Mouse (Mus musculus) mesoderm, embryonic 11.5 days (tissue): ENCODE data around the gene Pitpnm2.

Experiments used
- DNase-seq: peaks from one replicate; pipeline ENCODE4 v3.0.0-alpha.2; 2012; ENCODE audit warnings: low read depth, low spot score

Pitpnm2 gene

GRCm38 (mm10) chr5:124138066-124138465, 111.5 kb downstream of the Pitpnm2 start:
- no peak for DNase-seq

GRCm38 (mm10) chr5:124134261-124134660, 115.3 kb downstream of the Pitpnm2 start:
- no peak for DNase-seq

DNA sequence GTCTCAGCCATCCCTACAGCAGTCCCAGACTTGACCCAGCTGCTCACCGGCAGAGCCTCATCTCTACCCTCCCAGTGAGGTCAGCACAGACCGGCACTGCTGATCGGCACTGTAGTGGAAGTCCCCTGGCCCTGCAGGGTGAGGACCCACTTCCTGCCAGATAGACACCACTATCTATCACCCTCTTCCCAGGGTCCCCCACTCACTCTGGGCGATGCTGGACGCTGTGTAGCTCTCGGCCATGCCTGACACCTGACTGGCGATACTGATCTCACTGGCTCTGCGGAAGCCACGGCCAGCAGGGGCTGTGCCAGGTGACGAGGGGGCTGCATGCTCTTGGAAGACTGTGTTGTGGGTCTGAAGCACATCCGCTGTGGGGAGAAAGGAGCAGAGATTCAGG, 124.5 kb downstream of the Pitpnm2 start:
- DNase-seq: no peak

DNA sequence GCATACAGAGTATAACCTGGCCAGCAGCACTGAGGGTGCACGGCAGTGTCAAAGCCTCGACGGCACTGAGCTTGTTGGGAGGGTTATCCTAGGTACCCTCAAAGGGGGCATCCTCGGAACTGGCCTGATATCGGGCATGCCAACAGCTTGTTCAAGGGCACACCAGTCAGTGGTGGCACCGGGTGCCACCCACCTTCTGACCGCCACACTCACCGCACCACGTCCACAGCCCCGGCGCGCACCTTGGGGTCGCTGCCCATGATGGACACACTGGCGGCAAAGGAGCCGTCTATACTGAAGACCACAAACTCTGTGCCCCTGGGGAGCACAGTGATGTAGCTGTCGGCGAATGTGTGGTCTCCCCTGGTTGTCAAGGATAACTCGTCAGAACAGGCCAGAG, 127.2 kb downstream of the Pitpnm2 start:
- DNase-seq: no peak

GRCm38 (mm10) chr5:124119204-124119603, 130.4 kb downstream of the Pitpnm2 start:
- no peak for DNase-seq

- peak; percentile 86 for DNase-seq
These were observed 133.3 kb downstream of the Pitpnm2 start, which contains the start of gene Arl6ip4 for GRCm38 (mm10) chr5:124115990-124116845. Arl6ip4 (plus strand) TSS chr5:124116089.

GRCm38 (mm10) chr5:124115531-124115930, 134.0 kb downstream of the Pitpnm2 start:
- DNase-seq: peak; percentile 16

DNA sequence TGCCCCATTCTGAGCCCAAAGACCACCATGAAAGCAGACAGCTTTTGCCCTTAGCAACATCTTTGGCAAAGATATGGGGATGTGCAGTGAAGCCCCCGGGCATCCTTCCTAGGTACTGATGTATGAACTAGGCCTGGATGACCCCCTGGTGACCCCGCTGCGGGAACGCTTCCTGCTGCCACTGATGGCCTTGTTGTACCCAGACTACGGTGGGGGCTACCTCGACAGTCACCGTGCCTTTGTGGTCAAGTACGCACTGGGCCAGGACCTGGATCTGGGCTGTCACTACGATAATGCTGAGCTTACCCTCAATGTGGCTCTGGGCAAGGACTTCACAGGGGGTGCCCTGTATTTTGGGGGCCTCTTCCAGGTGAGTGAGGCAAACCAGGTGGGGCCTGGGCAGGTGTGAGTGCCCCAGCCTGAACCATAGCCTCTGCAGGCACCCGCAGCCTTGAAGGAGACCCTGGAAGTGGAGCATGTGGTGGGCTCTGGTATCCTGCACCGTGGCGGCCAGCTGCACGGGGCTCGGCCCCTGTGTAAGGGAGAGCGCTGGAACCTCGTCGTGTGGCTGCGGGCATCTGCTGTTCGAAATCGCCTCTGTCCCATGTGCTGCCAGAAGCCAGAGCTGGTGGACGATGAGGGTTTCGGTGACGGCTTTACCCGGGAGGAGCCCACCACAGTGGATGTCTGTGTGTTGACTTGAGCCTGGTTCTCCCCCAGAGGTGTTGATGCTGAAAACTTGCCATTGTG, 135.1 kb downstream of the Pitpnm2 start:
- DNase-seq: no peak

DNA sequence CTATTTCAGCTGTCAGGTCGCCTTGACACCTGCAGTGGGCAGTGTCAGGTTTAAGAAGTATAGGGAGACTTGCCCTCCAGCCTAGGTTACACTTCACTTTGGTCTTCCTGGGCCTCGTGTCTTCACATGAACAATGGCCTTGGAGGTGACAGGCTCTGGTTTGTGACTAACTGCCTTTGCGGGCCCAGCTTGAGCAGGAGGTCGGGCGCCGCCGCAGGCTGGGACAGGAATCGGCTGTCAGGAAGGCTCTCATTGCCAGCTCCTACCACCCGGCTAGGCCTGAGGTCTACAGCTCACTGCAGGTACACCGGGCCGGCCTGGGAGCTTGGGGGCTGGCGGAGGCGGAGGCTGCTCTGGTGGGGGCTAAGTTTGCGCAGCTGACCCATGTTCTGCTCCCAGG, 136.5 kb downstream of the Pitpnm2 start:
- DNase-seq: peak; percentile 49

- peak; percentile 28 for DNase-seq
These were observed 137.0 kb downstream of the Pitpnm2 start for GRCm38 (mm10) chr5:124112531-124112930.

DNA sequence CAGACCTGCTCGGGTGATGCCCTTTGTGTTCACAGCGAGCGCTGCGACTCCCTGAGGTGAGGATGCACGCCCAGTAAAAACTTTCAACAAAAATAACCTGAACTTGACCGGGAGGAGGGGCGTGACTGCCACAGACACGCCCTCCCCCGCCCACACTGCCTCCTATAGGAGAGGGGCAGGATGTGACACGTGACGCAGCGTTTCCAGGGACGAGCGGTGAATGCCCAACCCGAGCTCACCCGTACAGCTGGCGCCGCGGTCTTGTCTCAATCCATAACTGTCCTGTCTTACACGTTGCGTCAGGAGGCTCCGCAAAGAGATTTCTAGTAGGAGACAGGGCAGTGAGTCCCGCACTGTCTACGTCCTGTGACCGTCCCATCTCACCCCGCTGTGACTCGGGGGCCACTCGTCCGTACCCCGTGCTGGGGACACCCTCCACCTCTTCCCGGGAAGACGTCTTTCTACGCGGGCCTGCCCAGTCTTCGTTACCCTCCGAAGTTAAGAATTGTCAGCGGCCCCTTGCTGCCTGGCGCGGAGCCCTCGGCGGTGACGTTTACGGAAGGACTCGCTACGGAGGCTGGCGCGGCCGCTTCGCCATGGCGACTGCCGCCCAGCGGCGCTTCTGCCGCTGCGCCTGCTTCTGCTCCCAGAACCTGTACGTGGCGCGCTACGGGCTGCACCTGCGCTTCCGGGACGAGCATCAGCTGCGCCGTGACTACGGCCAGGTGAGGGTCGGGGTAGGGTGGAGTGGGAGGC, 137.6 kb downstream of the Pitpnm2 start, which contains the start of gene Ogfod2:
Gene Ogfod2, plus strand, starts transcription at position 556 of the 756 bp plus-strand sequence.
- DNase-seq: peak; percentile 97

DNA sequence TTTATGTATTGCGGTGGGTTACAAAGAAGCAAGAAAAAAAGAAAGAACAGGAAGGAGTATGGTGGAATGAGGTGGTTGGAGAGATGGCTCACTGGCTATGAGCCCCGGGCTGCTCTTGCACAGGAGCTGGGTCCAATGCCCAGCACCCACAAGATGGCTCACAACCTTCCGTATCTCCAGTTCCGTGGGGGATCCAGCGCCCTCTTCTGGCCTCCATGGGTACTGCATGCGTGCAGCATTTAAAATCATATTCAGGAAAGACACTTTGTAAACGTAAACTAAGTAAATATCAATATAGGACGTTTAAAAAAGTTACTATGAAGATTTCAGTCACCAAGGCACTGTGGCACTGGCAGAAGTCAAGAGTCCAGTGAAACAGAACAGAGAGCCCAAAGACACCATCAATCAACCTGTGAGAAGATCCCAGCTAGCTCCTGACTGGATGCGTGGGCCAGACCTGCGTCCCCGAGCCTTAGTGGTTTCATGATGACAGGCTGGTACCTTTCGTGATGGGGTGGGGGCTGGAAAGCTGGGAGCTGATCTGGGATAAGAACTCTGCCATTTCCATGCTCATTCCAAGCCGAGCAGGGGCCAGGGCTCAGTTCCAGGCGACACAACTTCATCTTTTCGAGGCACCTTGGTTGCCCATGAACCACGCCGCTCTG, 138.4 kb downstream of the Pitpnm2 start:
- DNase-seq: peak; percentile 61

DNA sequence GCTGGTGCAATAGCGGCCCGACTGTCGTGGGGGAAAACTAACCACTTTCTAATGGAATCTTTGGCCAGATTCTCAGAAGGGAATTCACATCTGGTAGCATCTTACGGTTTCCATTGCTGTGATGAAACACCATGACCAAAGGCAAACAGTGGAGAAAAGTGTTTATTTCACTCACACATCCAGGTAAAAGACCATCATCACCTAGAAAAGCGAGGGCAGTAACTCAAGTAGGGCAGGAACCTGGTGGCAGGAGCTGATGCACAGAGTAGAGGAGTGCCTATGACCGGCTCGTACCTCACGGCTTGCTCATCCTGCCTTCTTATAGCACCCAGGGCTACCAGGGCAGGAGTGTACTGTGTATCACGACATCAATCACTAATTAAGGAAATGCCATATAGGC, 146.0 kb downstream of the Pitpnm2 start:
- no peak for DNase-seq

GRCm38 (mm10) chr5:124103020-124103419, 146.5 kb downstream of the Pitpnm2 start:
- no peak for DNase-seq

GRCm38 (mm10) chr5:124102326-124102725, 147.2 kb downstream of the Pitpnm2 start:
- DNase-seq: no peak

DNA sequence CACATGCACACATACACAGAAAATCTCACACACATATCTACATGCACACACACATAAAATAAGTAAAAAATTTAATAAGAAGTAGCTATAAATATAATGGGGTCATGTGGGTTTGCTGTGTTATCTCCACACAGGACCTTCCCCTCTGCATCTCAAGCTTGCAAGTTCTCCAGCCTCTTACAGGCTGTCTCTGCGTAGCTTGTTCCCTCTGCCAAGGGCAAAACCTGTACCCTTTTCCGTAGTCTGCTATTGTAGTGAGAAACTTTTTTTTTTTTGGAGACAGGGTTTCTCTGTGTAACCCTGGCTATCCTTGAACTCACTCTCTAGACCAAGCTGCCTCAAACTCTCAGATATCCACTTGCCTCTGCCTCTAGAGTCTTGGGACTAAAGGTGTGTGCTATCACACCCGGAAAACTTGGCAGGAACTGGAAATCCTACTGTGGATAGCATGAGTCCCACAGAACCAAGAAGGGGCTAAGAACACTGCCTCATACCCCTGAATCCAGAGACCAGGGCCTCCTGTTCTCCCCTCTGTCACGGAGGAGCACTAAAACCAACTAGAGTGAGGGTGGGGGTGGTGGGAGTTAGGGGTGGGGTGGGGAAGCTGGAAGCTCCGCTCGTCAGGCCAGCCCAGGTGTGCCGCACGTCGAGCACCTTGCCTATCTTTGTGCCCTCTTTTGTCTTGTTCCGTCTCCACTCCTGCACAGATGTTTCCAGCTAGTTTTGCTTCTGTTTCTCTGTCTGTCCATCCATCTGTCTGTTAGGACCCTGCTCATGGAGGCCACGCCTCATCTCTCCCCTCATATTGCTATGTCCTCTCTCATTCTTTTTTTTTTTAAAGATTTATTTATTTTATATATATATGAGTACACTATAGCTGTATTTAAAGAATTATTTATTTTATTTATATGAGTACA, 149.2 kb downstream of the Pitpnm2 start:
- DNase-seq: no peak

DNA sequence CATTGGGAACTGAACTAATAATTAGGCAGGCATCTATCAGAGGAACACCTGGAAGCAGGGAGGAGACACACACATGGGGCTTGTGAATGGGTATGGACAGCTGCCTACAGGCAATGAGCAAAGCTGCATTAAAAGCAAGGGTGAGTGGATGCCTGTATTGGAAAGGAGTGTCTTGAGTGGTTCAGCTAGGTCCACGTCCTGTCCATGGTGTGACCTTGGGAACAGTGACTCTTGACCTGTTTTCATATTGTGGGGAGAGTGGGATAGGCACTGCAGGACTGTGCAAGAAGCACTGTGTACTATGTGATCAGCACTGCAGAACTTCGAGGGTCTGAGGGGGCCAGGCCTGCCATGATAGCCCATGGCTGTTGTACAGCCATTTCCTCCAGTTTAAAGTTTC, 150.6 kb downstream of the Pitpnm2 start:
- no peak for DNase-seq

DNA sequence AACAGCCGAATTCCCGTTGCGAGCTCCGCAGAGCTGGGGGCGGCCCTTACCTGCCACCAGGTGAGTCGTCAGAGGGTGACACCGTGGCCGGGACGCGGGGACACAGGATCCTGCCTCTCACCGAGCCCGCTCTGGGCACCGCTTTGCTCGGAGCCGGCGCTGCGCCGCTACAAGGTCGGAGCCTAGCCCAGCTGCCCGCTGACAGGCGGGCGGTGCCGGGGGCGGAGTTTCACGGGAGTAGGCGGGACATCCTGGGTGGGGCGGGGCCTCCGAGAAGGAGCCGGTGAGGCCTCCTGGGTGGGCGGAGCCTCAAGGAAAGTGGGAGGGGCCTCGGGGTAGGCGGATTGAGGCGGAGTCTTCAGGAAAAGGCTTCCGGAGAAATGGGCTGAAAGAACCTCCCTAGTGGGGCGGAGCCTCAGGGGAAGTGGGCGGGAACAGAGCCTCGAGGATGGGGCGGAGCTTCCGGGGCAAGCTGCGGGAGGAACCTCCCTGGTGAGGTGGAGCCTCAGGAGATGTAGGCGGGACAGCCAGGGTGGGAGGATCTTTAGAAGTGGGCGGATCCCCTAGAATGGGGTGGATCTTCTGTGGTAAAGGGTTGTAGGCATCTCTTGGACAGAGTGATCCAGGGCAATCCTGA, 153.8 kb downstream of the Pitpnm2 start, which contains the start of gene Abcb9:
Gene Abcb9, minus strand, starts transcription at position 203 of the 637 bp plus-strand sequence.
- peak; percentile 91 for DNase-seq

DNA sequence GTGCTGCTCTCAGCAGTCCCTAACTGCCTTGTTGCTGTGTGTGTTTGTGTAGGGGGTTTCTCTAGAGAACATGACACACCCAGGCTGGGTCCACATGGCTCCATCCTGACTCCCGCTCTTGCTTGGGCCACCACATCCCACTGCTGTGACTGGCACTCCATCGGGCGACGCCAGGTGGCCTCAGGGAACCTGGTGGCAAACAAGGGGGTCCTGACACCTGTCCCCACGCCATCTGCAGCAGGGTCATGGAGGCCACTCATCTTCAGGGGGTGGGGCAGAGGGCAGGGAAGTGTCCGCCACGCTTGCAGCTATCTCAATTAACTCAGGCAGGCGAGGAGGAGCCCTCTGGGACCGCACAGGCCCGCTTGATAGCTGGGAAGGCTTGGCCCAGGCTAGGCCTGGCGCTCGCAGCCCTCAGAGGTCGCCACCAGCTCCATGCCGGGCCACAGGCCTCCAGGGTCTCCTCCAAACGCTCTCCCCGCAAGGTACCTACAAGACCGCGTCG, 154.4 kb downstream of the Pitpnm2 start:
- no peak for DNase-seq
